In the genomic region with DNA sequence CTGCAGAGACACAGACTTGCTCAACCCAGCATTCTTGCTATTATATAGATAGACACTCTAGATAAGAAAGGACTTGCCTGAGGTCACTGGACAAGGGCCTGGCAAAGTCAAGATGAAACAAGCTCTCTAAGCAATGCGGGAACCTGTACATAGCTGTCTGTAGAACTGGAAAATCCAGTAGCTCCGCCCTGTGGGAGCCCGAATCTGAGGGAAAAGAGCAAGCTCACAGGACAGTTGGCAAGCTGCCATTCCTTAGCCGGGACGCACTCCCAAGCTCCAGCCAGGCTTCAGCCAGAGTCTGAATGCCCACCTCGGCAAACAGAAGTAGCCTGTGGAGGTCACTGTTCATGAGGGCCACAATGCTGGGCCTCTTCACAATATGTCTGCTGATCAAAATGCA, we compare ENCODE assay signal across 8 mouse cellular contexts. TPM values are rescaled to one million over a fixed set of nuclear protein-coding genes. Genes with fewer than 3 reads are reported as not detected.
DNase-seq lines count a peak whose midpoint lies in the region; ATAC-seq and TF ChIP-seq lines count a peak whose summit lies in the region.
"Had no signal": no experiment of that assay in that cellular context is flagged by ENCODE, and none has a peak within 500 bp of the region (broad histone marks: within the 10 kb centered on the region; RNA-seq: fewer than 3 reads in every experiment).

No protein-coding gene starts in this region.

- no peaks in the 10 kb centered on the region for H3K9me3 ChIP-seq in limb, embryonic 14.5 days (ENCODE audit: control insufficient read depth, low read length)
- no peaks in the 10 kb centered on the region for H3K9me3 ChIP-seq in limb, embryonic 10.5 days (replicated peaks)
- H3K9me3 ChIP-seq in stomach, postnatal 0 days (ENCODE audit: control insufficient read depth, low read length), result no peaks in the 10 kb centered on the region
- no peaks in the 10 kb centered on the region for H3K9me3 ChIP-seq in forebrain, embryonic 15.5 days
- H3K9me3 ChIP-seq: heart, embryonic 15.5 days had no signal

- no peaks in the 10 kb centered on the region; the same call in 1 of the 2 replicates for H3K4me1 ChIP-seq in limb, embryonic 14.5 days (ENCODE audit: control insufficient read depth, insufficient read depth, low read length)
- peaks cover 16% of the 10 kb centered on the region for H3K4me1 ChIP-seq in limb, embryonic 10.5 days
- H3K4me1 ChIP-seq in stomach, postnatal 0 days (replicated peaks; ENCODE audit: control insufficient read depth, insufficient read depth), result no peaks in the 10 kb centered on the region; the same call in 1 of the 2 replicates
- 0 out of 2 replicates have a peak, but pooled peaks cover 3% of the 10 kb centered on the region for H3K4me1 ChIP-seq in forebrain, embryonic 15.5 days

- no peak overlapping the region for H3K27ac ChIP-seq in limb, embryonic 14.5 days (replicated peaks; ENCODE audit: low read depth, low read length)
- no peak overlapping the region for H3K27ac ChIP-seq in limb, embryonic 10.5 days
- H3K27ac ChIP-seq in stomach, postnatal 0 days (replicated peaks), result peak overlapping the region; percentile 82
- no peak overlapping the region for H3K27ac ChIP-seq in forebrain, embryonic 15.5 days (replicated peaks)
- H3K27ac ChIP-seq: heart, embryonic 15.5 days had no signal

- no peak overlapping the region for H3K4me3 ChIP-seq in limb, embryonic 14.5 days (replicated peaks; ENCODE audit: low read length)
- H3K4me3 ChIP-seq in limb, embryonic 10.5 days, result no peak overlapping the region
- no peak overlapping the region for H3K4me3 ChIP-seq in stomach, postnatal 0 days (ENCODE audit: low read depth, low read length)
- no peak overlapping the region for H3K4me3 ChIP-seq in forebrain, embryonic 15.5 days
- H3K4me3 ChIP-seq: heart, embryonic 15.5 days had no signal

- no peak overlapping the region for H3K9ac ChIP-seq in limb, embryonic 14.5 days (ENCODE audit: low read depth, low read length, severe bottlenecking)
- no peak overlapping the region for H3K9ac ChIP-seq in stomach, postnatal 0 days (ENCODE audit: low read length)
- H3K9ac ChIP-seq in forebrain, embryonic 15.5 days (replicated peaks), result no peak overlapping the region
- H3K9ac ChIP-seq: heart, embryonic 15.5 days had no signal

- ATAC-seq in limb, embryonic 14.5 days (ENCODE audit: low FRiP score, low read depth), result no peak
- ATAC-seq in stomach, postnatal 0 days (ENCODE audit: low FRiP score, low TSS enrichment), result peak; percentile 58
- no peak for ATAC-seq in forebrain, embryonic 15.5 days (replicated peaks)

- no peaks in the 10 kb centered on the region for H3K36me3 ChIP-seq in limb, embryonic 14.5 days (ENCODE audit: control insufficient read depth, insufficient read depth, low read length)
- H3K36me3 ChIP-seq in limb, embryonic 10.5 days, result no peaks in the 10 kb centered on the region
- H3K36me3 ChIP-seq in stomach, postnatal 0 days (ENCODE audit: control insufficient read depth, insufficient read depth, low read length), result no peaks in the 10 kb centered on the region
- no peaks in the 10 kb centered on the region for H3K36me3 ChIP-seq in forebrain, embryonic 15.5 days
- H3K36me3 ChIP-seq: heart, embryonic 15.5 days had no signal

- TF ChIP-seq EP300 in stomach, postnatal 0 days (optimal IDR thresholded peaks at IDR 0.05), result peak; percentile 66

- no peak overlapping the region for H3K4me2 ChIP-seq in limb, embryonic 14.5 days (replicated peaks; ENCODE audit: low read depth, low read length, severe bottlenecking)
- H3K4me2 ChIP-seq in stomach, postnatal 0 days (replicated peaks; ENCODE audit: low read depth), result no peak overlapping the region
- no peak overlapping the region for H3K4me2 ChIP-seq in forebrain, embryonic 15.5 days (replicated peaks)
- H3K4me2 ChIP-seq: heart, embryonic 15.5 days had no signal

- TF ChIP-seq POLR2A in limb, embryonic 14.5 days (IDR thresholded peaks at IDR 0.05; ENCODE audit: borderline replicate concordance, extremely low read depth, insufficient read depth, insufficient read length), result no peak
- no peak for TF ChIP-seq POLR2A in brain, embryonic 14.5 days (IDR thresholded peaks at IDR 0.05; ENCODE audit: borderline replicate concordance, extremely low read depth, insufficient read depth, insufficient read length, poor library complexity, severe bottlenecking)

- DNase-seq in limb, embryonic 14.5 days (ENCODE audit: low spot score), result peak; percentile 68
- no peak for DNase-seq in limb, embryonic 10.5 days (ENCODE audit: low spot score)
- DNase-seq in brain, embryonic 14.5 days (ENCODE audit: low read depth), result peak; percentile 79
- peak; percentile 93 for DNase-seq in kidney, postnatal 14 days
- DNase-seq in stomach, postnatal 0 days (ENCODE audit: low spot score), result peak; percentile 86
- no peak for DNase-seq in left cerebral cortex, postnatal 36 days (ENCODE audit: low spot score in 2 of 2)

- 37% methylated on average over 6 of the region's 6 CpGs for WGBS in limb, embryonic 14.5 days
- 86% methylated on average over 6 of the region's 6 CpGs for WGBS in limb, embryonic 10.5 days
- 13% methylated on average over 6 of the region's 6 CpGs for WGBS in stomach, postnatal 0 days
- 26% methylated on average over 6 of the region's 6 CpGs for WGBS in forebrain, embryonic 15.5 days

- TF ChIP-seq CTCF in brain, embryonic 14.5 days (IDR thresholded peaks at IDR 0.05; ENCODE audit: borderline replicate concordance, extremely low read depth, insufficient read depth, insufficient read length), result no peak
- peak; percentile 11; the same call in 1 of the 2 replicates for TF ChIP-seq CTCF in stomach, postnatal 0 days (IDR thresholded peaks at IDR 0.05; ENCODE audit: low read depth)

- intact Hi-C loops in left cerebral cortex, postnatal 36 days (cut with DNase I), result no loop called here

- no peaks in the 10 kb centered on the region for H3K27me3 ChIP-seq in limb, embryonic 14.5 days (ENCODE audit: control insufficient read depth, insufficient read depth, low read length)
- H3K27me3 ChIP-seq in limb, embryonic 10.5 days (ENCODE audit: low read depth, poor library complexity, severe bottlenecking), result no peaks in the 10 kb centered on the region
- no peaks in the 10 kb centered on the region for H3K27me3 ChIP-seq in stomach, postnatal 0 days (ENCODE audit: control insufficient read depth, insufficient read depth, low read length)
- H3K27me3 ChIP-seq in forebrain, embryonic 15.5 days, result no peaks in the 10 kb centered on the region
- H3K27me3 ChIP-seq: heart, embryonic 15.5 days had no signal

RNA-seq across cellular contexts. Expression of a gene that starts 28.8 kb away (rescaled TPM):
- polyA plus RNA-seq in limb, embryonic 14.5 days (2012; rRNA removed), result 5.2 and 6.2 TPM in 2 replicates
- 10.4 and 12.4 TPM in 2 replicates for polyA plus RNA-seq in limb, embryonic 14.5 days (2014; fragmentation: Nextera tagmentation; extraction: Ambion mirVana)
- 0.87 and 1.1 TPM in 2 replicates for polyA plus RNA-seq in limb, embryonic 10.5 days (2016; fragmentation: Nextera tagmentation; extraction: Ambion mirVana)
- 0.33 and 0.53 TPM in 2 replicates for polyA plus RNA-seq in brain, embryonic 14.5 days (2012; rRNA removed)
- 92.5 and 97.2 TPM in 2 replicates for polyA plus RNA-seq in stomach, postnatal 0 days (2015; fragmentation: Nextera tagmentation; extraction: Ambion mirVana)
- 0.17 and 0.29 TPM in 2 replicates for polyA plus RNA-seq in forebrain, embryonic 15.5 days (2015; fragmentation: Nextera tagmentation; extraction: Ambion mirVana)
- 1 to 10 TPM; 3.4 to 4.6 TPM for total RNA-seq in left cerebral cortex, postnatal 36 days (2021)

RNA-seq across cellular contexts. Expression of a gene that starts 51.3 kb away (rescaled TPM):
- 66.8 and 88.9 TPM in 2 replicates for polyA plus RNA-seq in limb, embryonic 14.5 days (2012; rRNA removed)
- polyA plus RNA-seq in limb, embryonic 14.5 days (2014; fragmentation: Nextera tagmentation; extraction: Ambion mirVana), result 94.4 and 98.8 TPM in 2 replicates
- 102 and 117 TPM in 2 replicates for polyA plus RNA-seq in limb, embryonic 10.5 days (2016; fragmentation: Nextera tagmentation; extraction: Ambion mirVana)
- polyA plus RNA-seq in brain, embryonic 14.5 days (2012; rRNA removed), result 23.1 and 26.4 TPM in 2 replicates
- 19.9 and 25.1 TPM in 2 replicates for polyA plus RNA-seq in stomach, postnatal 0 days (2015; fragmentation: Nextera tagmentation; extraction: Ambion mirVana)
- polyA plus RNA-seq in forebrain, embryonic 15.5 days (2015; fragmentation: Nextera tagmentation; extraction: Ambion mirVana), result 40.2 and 45.5 TPM in 2 replicates
- 1 to 10 TPM; 2.6 to 3.6 TPM for total RNA-seq in left cerebral cortex, postnatal 36 days (2021)

Comparison
In these comparisons a context has a peak if more than half of its experiments do, and no peak if none do; other contexts are left out.
1. DNase-seq: peak in limb, embryonic 14.5 days (single experiment), brain, embryonic 14.5 days (single experiment), kidney, postnatal 14 days (single experiment) and stomach, postnatal 0 days (single experiment); none in limb, embryonic 10.5 days (single experiment) and left cerebral cortex, postnatal 36 days (0 of 2).